Mouse (Mus musculus) bone marrow macrophage, adult 2 months (primary cell): ENCODE measurements around the gene Sgip1.

Experiments
- CTCF ChIP-seq: IDR thresholded peaks from 2 replicates; pipeline ENCODE4 v1.5.1; 2012; ENCODE audit warnings: low read depth, mild to moderate bottlenecking, low read length, moderate library complexity
- POLR2A ChIP-seq: IDR thresholded peaks from 2 replicates; pipeline ENCODE4 v1.6.1; 2012; ENCODE audit warnings: mild to moderate bottlenecking, low read depth, low read length, borderline replicate concordance

GRCm38 (mm10) chr4:102824494-102824893 lies 83.4 kb downstream of the Sgip1 start:
- TF ChIP-seq CTCF (no peak), POLR2A (no peak)
